Mouse (Mus musculus): ENCODE measurements around the gene Olfr823. TPM values are rescaled to one million over a fixed set of nuclear protein-coding genes. Genes with fewer than 3 reads are reported as not detected.

Olfr823 gene
- polyA plus RNA-seq (2017; shearing (Covaris generic)), result not detected

GRCm38 (mm10) chr10:130115283-130115682 lies at the start of gene Olfr823:
TSS of gene Olfr823 (minus strand) at chr10:130115383.

GRCm38 (mm10) chr10:130129900-130130299 lies 14.7 kb upstream of the Olfr823 start, which contains the start of gene Olfr824:
TSS of gene Olfr824 (minus strand) at chr10:130130000.

GRCm38 (mm10) chr10:130070910-130071309 lies 44.3 kb downstream of the Olfr823 start, which contains the start of gene Olfr822:
TSS of gene Olfr822 (plus strand) at chr10:130071210.

Other genes starting within 250 kb of the Olfr823 start
- gene Olfr814, start 235.5 kb downstream of the Olfr823 start, polyA plus RNA-seq (2017; shearing (Covaris generic)), result not detected
- gene Olfr815, start 209.5 kb downstream of the Olfr823 start, polyA plus RNA-seq (2017; shearing (Covaris generic)), result not detected
- gene Olfr816, start 199.8 kb downstream of the Olfr823 start, polyA plus RNA-seq (2017; shearing (Covaris generic)), result not detected
- gene Olfr818, start 166.3 kb downstream of the Olfr823 start, polyA plus RNA-seq (2017; shearing (Covaris generic)), result not detected
- gene Olfr819, start 148.1 kb downstream of the Olfr823 start, polyA plus RNA-seq (2017; shearing (Covaris generic)), result not detected
- not detected for gene Olfr247, start 139.2 kb downstream of the Olfr823 start, polyA plus RNA-seq (2017; shearing (Covaris generic))
- gene Gm10310, start 130.3 kb downstream of the Olfr823 start, polyA plus RNA-seq (2017; shearing (Covaris generic)), result 0.06 TPM
- gene Olfr820, start 102.8 kb downstream of the Olfr823 start, polyA plus RNA-seq (2017; shearing (Covaris generic)), result not detected
- not detected for gene Olfr821, start 85.0 kb downstream of the Olfr823 start, polyA plus RNA-seq (2017; shearing (Covaris generic))
- not detected for gene Olfr822, start 44.2 kb downstream of the Olfr823 start, polyA plus RNA-seq (2017; shearing (Covaris generic))
- not detected for gene Olfr824, start 14.6 kb upstream of the Olfr823 start, polyA plus RNA-seq (2017; shearing (Covaris generic))
- not detected for gene Olfr825, start 51.4 kb upstream of the Olfr823 start, polyA plus RNA-seq (2017; shearing (Covaris generic))
- gene Olfr826, start 68.8 kb upstream of the Olfr823 start, polyA plus RNA-seq (2017; shearing (Covaris generic)), result not detected
- gene Olfr827, start 99.0 kb upstream of the Olfr823 start, polyA plus RNA-seq (2017; shearing (Covaris generic)), result not detected
- gene Neurod4, start 164.9 kb upstream of the Olfr823 start, polyA plus RNA-seq (2017; shearing (Covaris generic)), result 0.07 TPM
- gene Tespa1, start 207.5 kb upstream of the Olfr823 start, polyA plus RNA-seq (2017; shearing (Covaris generic)), result 277 TPM